Mouse (Mus musculus) liver, adult (tissue): Measurements from ENCODE around the gene Pml.
A peak's percentile ranks its signal among the peaks of the same experiment; 100 is the strongest.

Experiments
- GATA4 ChIP-seq: IDR thresholded peaks from 2 replicates; pipeline ENCODE4 v1.6.1; 2014; ENCODE audit warnings: mild to moderate bottlenecking, low read length; ENCODE audit not compliant: insufficient replicate concordance

The Pml gene

GRCm38 (mm10) chr9:58220218-58220903 is 29.2 kb downstream of the Pml start:
- no peak for TF ChIP-seq GATA4

GRCm38 (mm10) chr9:58218539-58218938 is 31.0 kb downstream of the Pml start:
- TF ChIP-seq GATA4, result no peak

DNA sequence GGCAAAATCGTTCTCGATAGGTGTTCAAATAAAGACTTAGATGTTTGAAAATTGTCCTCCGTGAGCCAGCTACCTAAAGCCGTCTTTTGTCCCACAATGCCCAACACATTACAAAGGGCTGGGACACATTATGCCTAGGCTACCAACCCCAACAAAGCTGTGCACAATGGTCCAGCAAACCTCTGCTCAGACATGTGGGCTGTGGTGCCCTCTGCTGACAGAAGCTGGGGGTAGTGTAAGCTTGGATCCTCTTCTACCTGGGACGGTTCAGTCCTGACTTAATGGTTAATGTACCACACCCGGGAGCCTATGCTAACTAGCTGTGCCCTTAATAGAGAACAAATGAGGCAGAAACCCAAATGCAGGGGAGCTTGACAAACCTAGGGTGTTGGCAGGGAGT is 33.2 kb downstream of the Pml start:
- TF ChIP-seq GATA4, result no peak

DNA sequence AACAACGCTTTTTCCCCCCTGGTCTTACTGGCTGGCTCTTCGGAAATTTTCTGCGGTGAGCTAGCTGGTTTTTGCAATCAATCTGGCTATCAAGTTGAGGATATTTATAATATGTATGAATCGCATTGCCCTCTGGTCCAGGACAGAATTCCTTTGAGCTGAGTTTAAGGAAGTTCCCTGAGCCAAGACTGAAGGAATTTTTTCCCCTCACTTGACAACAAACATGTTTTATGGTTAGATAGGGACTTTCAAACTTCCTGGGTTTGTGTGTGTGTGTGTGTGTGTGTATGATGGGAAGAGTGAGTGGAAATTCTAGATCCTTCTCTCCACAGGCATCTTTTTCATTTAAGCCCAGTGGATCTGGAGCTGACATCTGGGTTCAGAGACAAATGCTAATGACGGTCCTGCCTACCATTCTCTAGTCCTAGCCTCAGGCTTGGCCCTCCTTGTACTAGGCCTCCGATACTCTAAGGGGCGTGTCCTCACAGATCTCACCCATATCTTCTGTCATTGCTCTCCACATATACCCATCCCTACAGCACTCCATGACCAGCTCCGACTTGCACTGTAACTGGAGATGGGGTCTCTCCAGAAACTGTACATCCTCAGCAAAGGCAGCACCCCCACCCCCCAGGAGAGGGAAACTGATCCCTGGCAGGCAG is 34.9 kb downstream of the Pml start:
- TF ChIP-seq GATA4, result peak; percentile 45; the same call in 1 of the 2 replicates

DNA sequence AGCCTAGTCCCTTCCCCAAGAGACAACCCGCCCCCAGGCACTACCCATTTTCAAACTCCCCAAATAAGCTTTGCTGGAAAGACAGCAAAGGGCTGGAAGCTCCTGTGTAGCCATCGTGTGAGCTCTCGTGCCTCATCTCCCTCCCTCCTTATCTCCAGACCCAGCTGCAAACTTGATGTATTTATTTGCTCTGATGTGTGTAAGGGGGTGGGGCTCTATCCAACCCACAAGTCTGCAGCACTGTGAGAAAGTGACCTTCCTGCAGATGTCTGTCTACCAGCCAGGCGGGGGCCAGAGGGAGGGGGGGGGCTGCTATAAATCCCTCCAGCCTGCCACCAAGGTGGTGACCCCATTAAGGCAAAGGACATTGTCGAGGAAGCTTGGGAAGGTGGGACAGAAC is 35.7 kb downstream of the Pml start:
- no peak for TF ChIP-seq GATA4

DNA sequence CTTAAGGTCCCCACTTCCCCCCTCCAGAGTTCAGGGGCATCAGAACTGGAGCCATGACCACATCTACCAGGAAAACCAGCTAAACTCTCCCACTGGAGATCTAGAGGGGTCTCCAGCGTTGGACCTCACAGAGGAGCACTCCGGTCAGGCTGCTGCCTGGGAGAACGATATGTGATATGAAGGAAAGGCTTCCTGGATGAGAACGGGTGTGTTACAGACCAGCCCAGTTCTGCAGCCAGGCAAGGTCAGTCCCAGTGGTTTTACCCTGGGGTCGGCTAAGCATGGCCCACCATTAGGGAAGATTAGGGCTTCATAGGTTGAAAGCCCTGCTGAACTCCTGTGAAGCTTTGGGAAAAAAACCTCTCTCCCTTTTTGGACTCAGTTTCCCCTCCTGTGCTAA is 36.2 kb downstream of the Pml start:
- no peak for TF ChIP-seq GATA4

GRCm38 (mm10) chr9:58210304-58210627 is 39.3 kb downstream of the Pml start:
- TF ChIP-seq GATA4, result no peak

DNA sequence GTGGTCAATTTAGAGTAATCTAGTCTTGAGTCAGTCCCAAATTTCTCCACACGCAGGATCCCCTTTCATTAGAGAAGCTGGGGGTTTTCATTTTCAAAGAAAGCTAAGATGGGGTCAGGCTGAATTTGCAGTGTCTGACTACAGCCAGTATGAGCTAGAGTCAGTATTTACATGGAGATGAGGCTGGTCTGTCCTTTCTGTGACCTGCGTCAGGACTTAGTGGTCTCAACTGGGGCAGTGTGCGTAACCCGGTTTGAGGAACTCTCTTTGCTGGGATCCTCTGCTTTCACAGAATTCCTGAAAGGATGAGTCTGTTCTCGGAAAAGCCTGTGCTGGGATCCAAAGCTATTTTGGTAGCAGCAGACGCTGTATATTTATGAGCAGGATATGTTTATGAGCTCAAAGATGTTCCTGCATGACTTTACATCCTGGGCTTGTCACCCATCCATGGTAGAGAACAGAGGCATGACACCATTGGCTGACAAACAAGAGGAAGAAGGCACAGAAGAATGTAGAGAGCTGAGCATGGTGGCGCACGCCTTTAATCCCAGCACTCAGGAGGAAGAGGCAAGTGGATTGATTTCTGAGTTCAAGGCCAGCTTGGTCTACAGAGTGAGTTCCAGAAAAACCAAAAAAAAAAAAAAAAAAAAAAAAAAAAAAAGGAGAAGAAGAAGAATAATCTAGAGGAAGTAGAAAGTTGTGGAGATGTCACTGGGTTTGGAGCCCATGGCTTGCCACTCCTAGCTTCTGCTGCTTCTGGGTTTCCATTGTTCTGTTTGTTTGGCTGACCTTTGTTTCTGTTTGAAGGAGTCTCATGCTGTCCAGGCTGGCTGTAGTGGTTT is 39.9 kb downstream of the Pml start:
- TF ChIP-seq GATA4, result no peak

DNA sequence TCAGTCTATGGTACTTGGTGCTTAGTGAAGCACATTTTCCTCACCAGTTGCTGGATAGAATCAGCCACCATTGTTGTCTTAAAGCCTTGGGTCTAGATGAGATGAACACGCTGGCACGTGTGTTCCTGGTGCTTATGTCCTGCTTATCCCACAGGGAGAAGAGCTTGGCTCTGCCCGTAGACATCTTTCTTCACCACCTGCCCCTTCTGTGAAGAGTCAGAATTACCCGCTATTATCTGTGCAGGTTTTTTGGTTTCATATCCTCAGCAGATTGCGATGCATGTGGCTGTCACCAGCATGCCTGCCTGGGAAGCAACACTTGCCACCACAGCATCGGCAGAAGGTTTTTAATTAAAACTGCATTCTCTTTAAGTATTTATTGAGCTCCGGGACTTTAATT is 43.6 kb downstream of the Pml start:
- no peak for TF ChIP-seq GATA4

DNA sequence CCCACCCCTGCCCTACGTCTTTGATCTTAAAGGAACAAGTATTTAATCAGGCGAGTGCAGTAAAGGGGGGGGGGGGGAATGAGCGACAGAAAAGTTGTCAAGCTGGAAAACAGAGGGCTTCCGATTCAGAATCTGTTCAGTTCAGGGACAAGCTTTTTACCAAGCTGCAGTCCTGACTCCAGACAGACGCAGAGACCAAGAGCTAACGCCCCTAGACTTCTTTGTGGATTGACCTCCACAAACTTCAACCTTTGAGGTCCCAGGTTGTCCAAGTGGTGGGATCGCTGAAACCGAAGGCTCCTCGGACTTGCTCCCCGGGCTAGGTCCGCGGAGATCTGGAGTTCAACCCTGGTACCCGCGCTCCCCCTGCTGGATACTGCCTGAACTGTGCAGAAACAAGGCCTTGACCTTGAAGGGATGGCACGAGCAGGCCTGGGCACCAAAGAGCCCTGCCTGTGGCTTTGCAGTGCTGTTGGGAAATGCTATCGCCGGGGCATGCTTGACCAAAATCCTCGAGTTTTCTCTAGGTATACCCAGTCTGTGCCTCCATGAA is 45.1 kb downstream of the Pml start:
- TF ChIP-seq GATA4, result no peak

GRCm38 (mm10) chr9:58203516-58204447 is 45.8 kb downstream of the Pml start, which contains the start of the genes Islr and Islr2:
Gene Islr (minus strand): TSS chr9:58204306.
Gene Islr2 (minus strand): TSS chr9:58204319.
- TF ChIP-seq GATA4, result no peak

DNA sequence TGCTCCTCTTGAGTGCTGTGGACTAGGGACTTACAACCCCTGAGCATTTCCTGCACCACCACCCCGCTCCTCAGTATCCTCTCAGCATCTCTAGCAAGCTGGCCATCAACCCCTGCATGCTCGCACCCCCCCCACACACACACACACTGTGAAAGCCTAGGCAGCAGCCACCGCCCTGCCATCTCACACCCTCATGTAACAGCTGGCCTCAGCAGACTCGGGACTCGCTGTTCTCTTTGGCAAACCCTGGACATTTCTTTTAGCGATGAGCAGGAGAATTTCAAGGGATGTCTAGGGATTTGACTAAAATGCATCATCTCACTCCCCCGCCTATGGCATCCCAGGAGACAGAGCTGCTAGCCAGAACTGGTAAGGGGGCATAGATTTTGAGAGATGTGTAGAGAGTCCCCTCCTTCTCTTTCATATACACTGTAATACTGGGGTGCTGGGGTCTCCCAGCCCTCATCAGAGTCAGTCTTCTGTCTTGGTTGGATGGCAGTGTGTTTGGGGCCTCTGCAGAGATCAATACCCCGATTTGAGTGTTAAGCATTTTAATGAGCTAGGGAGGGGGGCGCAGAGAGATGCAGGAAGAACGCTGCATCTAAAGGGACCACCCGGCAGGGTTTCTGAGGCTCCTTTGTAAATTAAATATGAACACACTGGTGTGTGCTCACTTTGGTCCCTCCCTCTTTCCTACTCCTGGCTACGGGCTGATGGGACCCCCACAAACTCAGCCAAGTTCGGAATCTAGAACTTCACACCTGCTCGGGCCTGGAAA is 46.7 kb downstream of the Pml start:
- TF ChIP-seq GATA4, result no peak

- TF ChIP-seq GATA4, result no peak
These were observed 47.6 kb downstream of the Pml start for GRCm38 (mm10) chr9:58201861-58202549.
